Mouse (Mus musculus) mouse trophoblast stem cell (cell line): ENCODE results near the gene Kctd10.

Experiments
- in situ Hi-C, 2 experiments: fragments of 300-500 bp; cut with MseI, MboI; formaldehyde crosslinking; loops; 2 replicates in 1 of 2; 3 replicates in 1 of 2; pipeline ENCODE4 v1.15.1; 2025

Gene Kctd10

GRCm38 (mm10) chr5:114380209-114381012 is at the start of gene Kctd10, which contains the start of gene Ube3b:
TSS of gene Kctd10 (minus strand) at chr5:114380508.
TSS of gene Ube3b (plus strand) at chr5:114380607.
- in situ Hi-C loops, result no loop called here

- in situ Hi-C loops, result no loop called here
Observed at GRCm38 (mm10) chr5:114429781-114430180, 49.5 kb upstream of the Kctd10 start.

- in situ Hi-C loops, result no loop called here
Observed at GRCm38 (mm10) chr5:114428621-114429020, 48.3 kb upstream of the Kctd10 start.

GRCm38 (mm10) chr5:114426732-114427131 is 46.4 kb upstream of the Kctd10 start:
- in situ Hi-C loops, result no loop called here

- in situ Hi-C loops, result no loop called here
Observed at GRCm38 (mm10) chr5:114423961-114424360, 43.7 kb upstream of the Kctd10 start.

- in situ Hi-C loops, result no loop called here
Observed at GRCm38 (mm10) chr5:114422591-114422990, 42.3 kb upstream of the Kctd10 start.

GRCm38 (mm10) chr5:114421561-114422298 is 41.4 kb upstream of the Kctd10 start:
- in situ Hi-C loops, result no loop called here

GRCm38 (mm10) chr5:114418541-114418940 is 38.2 kb upstream of the Kctd10 start:
- in situ Hi-C loops, result no loop called here

GRCm38 (mm10) chr5:114416855-114417254 is 36.5 kb upstream of the Kctd10 start:
- in situ Hi-C loops, result no loop called here

- in situ Hi-C loops, result no loop called here
Observed at GRCm38 (mm10) chr5:114415606-114416005, 35.3 kb upstream of the Kctd10 start.

- in situ Hi-C loops, result no loop called here
Observed at GRCm38 (mm10) chr5:114413067-114413735, 32.9 kb upstream of the Kctd10 start.

- in situ Hi-C loops, result no loop called here
Observed at GRCm38 (mm10) chr5:114412361-114412998, 32.2 kb upstream of the Kctd10 start.

GRCm38 (mm10) chr5:114410429-114410828 is 30.1 kb upstream of the Kctd10 start:
- in situ Hi-C loops, result no loop called here

- in situ Hi-C loops, result no loop called here
Observed at GRCm38 (mm10) chr5:114408846-114409245, 28.5 kb upstream of the Kctd10 start.

- in situ Hi-C loops, result no loop called here
Observed at GRCm38 (mm10) chr5:114407810-114408209, 27.5 kb upstream of the Kctd10 start.

GRCm38 (mm10) chr5:114407269-114407668 is 27.0 kb upstream of the Kctd10 start:
- in situ Hi-C loops, result no loop called here

- in situ Hi-C loops, result no loop called here
Observed at GRCm38 (mm10) chr5:114406592-114406991, 26.3 kb upstream of the Kctd10 start.

GRCm38 (mm10) chr5:114393169-114393568 is 12.9 kb upstream of the Kctd10 start:
- in situ Hi-C loops, result no loop called here

- in situ Hi-C loops, result no loop called here
Observed at GRCm38 (mm10) chr5:114384448-114384847, 4.1 kb upstream of the Kctd10 start.

- in situ Hi-C loops, result no loop called here
Observed at GRCm38 (mm10) chr5:114383184-114383904, 3.0 kb upstream of the Kctd10 start.

- in situ Hi-C loops, result no loop called here
Observed at GRCm38 (mm10) chr5:114381013-114381351, 674 bp upstream of the Kctd10 start.
